Mouse (Mus musculus) adrenal gland (tissue): ENCODE measurements at regions not wholly inside any gene's neighbourhood (a gene's known extent, or its start where the extent isn't known, plus 50 kb on each side); places are given as distances from the start of the nearest gene placed in this dataset.

ENCODE experiments used
- intact Hi-C: fragments of 180-260 bp; cut with DNase I; formaldehyde crosslinking; loops from one replicate; pipeline ENCODE4 v1.15.1; 2025

GRCm38 (mm10) chr12:118428384-118428783 lies 127.1 kb upstream of the Sp4 start:
- intact Hi-C loops: no loop called here

- intact Hi-C loops: no loop called here
Observed at GRCm38 (mm10) chr12:118415956-118416355, 114.7 kb upstream of the Sp4 start.

GRCm38 (mm10) chr12:118411767-118412430 lies 110.7 kb upstream of the Sp4 start:
- intact Hi-C loops: no loop called here

- intact Hi-C loops: no loop called here
Observed at GRCm38 (mm10) chr12:118410917-118411316, 109.7 kb upstream of the Sp4 start.

- intact Hi-C loops: no loop called here
Observed at GRCm38 (mm10) chr12:118405135-118405534, 103.9 kb upstream of the Sp4 start.

- intact Hi-C loops: no loop called here
Observed at GRCm38 (mm10) chr12:118404171-118404570, 102.9 kb upstream of the Sp4 start.

GRCm38 (mm10) chr12:118403519-118404087 lies 102.4 kb upstream of the Sp4 start:
- intact Hi-C loops: no loop called here

GRCm38 (mm10) chr12:118401377-118401776 lies 100.1 kb upstream of the Sp4 start:
- intact Hi-C loops: no loop called here

GRCm38 (mm10) chr12:118391654-118392053 lies 90.4 kb upstream of the Sp4 start:
- intact Hi-C loops: no loop called here

GRCm38 (mm10) chr12:118381013-118381412 lies 79.8 kb upstream of the Sp4 start:
- intact Hi-C loops: no loop called here

- intact Hi-C loops: no loop called here
Observed at GRCm38 (mm10) chr12:118377898-118378297, 76.7 kb upstream of the Sp4 start.

- intact Hi-C loops: no loop called here
Observed at GRCm38 (mm10) chr12:118376521-118377493, 75.6 kb upstream of the Sp4 start.

GRCm38 (mm10) chr12:118373250-118373649 lies 72.0 kb upstream of the Sp4 start:
- intact Hi-C loops: no loop called here

- intact Hi-C loops: no loop called here
Observed at GRCm38 (mm10) chr12:118371905-118372304, 70.7 kb upstream of the Sp4 start.

GRCm38 (mm10) chr12:118367307-118368076 lies 66.3 kb upstream of the Sp4 start:
- intact Hi-C loops: no loop called here

- intact Hi-C loops: no loop called here
Observed at GRCm38 (mm10) chr12:118352866-118353265, 51.6 kb upstream of the Sp4 start.

- intact Hi-C loops: no loop called here
Observed at GRCm38 (mm10) chr12:118351421-118351820, 50.2 kb upstream of the Sp4 start.
